Mouse (Mus musculus) C2C12 (cell line): Measurements from ENCODE around the gene Ltf. TPM values are rescaled to one million over a fixed set of nuclear protein-coding genes. Genes with fewer than 3 reads are reported as not detected.

Source experiments
- H3K27me3 ChIP-seq: one replicate; pipeline ENCODE4 v1.6.1; 2011; ENCODE audit not compliant: control insufficient read depth, insufficient read depth, insufficient read length
- H3K36me3 ChIP-seq: one replicate; pipeline ENCODE4 v1.6.1; 2011; ENCODE audit not compliant: control insufficient read depth, insufficient read depth
- H3K4me3 ChIP-seq: one replicate; pipeline ENCODE4 v1.5.1; 2011; ENCODE audit warnings: mild to moderate bottlenecking, control low read depth; ENCODE audit not compliant: poor library complexity, insufficient read depth, severe bottlenecking
- H3K79me2 ChIP-seq: one replicate; pipeline ENCODE4 v1.6.1; 2011; ENCODE audit not compliant: control insufficient read depth, insufficient read depth
- H3K79me3 ChIP-seq: one replicate; pipeline ENCODE4 v1.6.1; 2011; ENCODE audit warnings: low read depth, control low read depth
- H3ac ChIP-seq: one replicate; pipeline ENCODE3; 2011; ENCODE audit warnings: low read depth; ENCODE audit not compliant: control insufficient read depth, insufficient read length
- CEBPB ChIP-seq: IDR thresholded peaks from one replicate; pipeline ENCODE4 v1.6.1; 2011; ENCODE audit warnings: low read depth, mild to moderate bottlenecking, control low read depth, moderate library complexity
- CTCF ChIP-seq: IDR thresholded peaks from one replicate; pipeline ENCODE4 v1.5.1; 2011; ENCODE audit not compliant: control insufficient read depth, insufficient read depth, insufficient read length
- FOSL1 ChIP-seq: IDR thresholded peaks from one replicate; pipeline ENCODE4 v1.8.0; 2011; ENCODE audit warnings: mild to moderate bottlenecking, low read length; ENCODE audit not compliant: poor library complexity, insufficient read depth, severe bottlenecking
- MAX ChIP-seq: IDR thresholded peaks from one replicate; pipeline ENCODE4 v1.6.1; 2011; ENCODE audit warnings: mild to moderate bottlenecking, control low read depth
- MYOD1 ChIP-seq: IDR thresholded peaks from one replicate; pipeline ENCODE4 v1.6.1; 2011; ENCODE audit warnings: low read depth; ENCODE audit not compliant: control insufficient read depth, insufficient read length
- MYOG ChIP-seq: IDR thresholded peaks from one replicate; pipeline ENCODE4 v1.6.1; 2011; ENCODE audit not compliant: control insufficient read depth, insufficient read length; ENCODE audit errors: extremely low read depth
- USF1 ChIP-seq: IDR thresholded peaks from one replicate; pipeline ENCODE4 v1.6.1; 2011; ENCODE audit warnings: low read depth, mild to moderate bottlenecking, control low read depth, moderate library complexity
- polyA plus RNA-seq: library from polyadenylated mRNA; unstranded; fragments of >200 nt; fragmentation: generic; extraction: Trizol; gene quantifications from one replicate; pipeline ENCODE4 v1.2.1, GENCODE M21; 2012; ENCODE audit warnings: missing spikeins

Gene Ltf
- polyA plus RNA-seq, 1 experiment, result not detected

DNA sequence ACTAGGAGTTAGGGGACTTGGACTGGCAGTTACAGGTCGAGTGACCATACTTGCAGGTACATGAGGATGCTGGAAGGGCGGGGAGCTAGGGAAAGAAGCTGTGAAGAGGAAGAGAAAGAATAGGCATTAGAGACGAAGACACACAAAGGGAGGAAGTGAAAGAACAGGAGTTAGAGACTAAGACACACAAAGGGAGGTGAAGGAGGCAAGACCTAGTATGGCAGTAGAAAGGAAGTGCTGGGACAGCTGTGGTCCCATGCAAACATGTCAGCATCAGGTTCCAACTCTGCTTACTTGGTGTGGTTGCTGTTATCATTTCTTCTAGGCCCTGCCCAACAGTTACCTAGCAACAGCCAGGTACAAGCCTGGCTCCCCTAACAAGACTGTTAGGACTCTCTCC, 9.3 kb upstream of the Ltf start:
- TF ChIP-seq USF1 (no peak), MAX (no peak), MYOD1 (no peak), CEBPB (no peak), FOSL1 (no peak), CTCF (no peak), MYOG (no peak)
- H3K79me3 ChIP-seq, result no peaks in the 10 kb centered on the region
- H3ac ChIP-seq, result no peak overlapping the region
- no peak overlapping the region for H3K4me3 ChIP-seq
- no peaks in the 10 kb centered on the region for H3K36me3 ChIP-seq
- peaks cover 32% of the 10 kb centered on the region for H3K27me3 ChIP-seq
- no peaks in the 10 kb centered on the region for H3K79me2 ChIP-seq

DNA sequence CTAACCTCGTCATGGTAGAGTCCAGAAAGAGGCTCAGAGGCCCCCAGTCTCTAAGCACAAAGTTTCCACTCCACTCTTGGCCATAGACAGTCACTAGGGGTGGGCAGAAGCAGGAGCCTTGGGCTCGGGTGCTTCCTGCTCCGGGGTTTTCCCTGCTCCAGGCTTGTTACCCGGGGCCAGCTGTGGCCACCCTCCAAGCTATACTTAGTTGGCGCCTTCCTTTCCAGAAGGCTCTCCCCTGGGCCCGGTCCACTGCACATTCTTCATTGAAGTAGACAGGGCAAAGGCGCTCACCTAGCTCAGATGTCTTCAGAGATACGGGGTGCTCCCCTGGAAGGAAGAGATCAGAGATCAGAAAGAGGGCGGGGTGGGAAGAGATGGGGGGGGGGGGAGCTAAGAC, 7.5 kb upstream of the Ltf start:
- H3K79me3 ChIP-seq, result no peaks in the 10 kb centered on the region
- no peak overlapping the region for H3ac ChIP-seq
- H3K4me3 ChIP-seq, result no peak overlapping the region
- H3K27me3 ChIP-seq, result peaks cover 21% of the 10 kb centered on the region
- H3K79me2 ChIP-seq, result no peaks in the 10 kb centered on the region
- no peak for TF ChIP-seq MYOD1
- no peak for TF ChIP-seq MYOG
- no peak for TF ChIP-seq FOSL1
- TF ChIP-seq USF1, result no peak
- TF ChIP-seq CEBPB, result no peak
- TF ChIP-seq MAX, result no peak
- TF ChIP-seq CTCF, result no peak
- no peaks in the 10 kb centered on the region for H3K36me3 ChIP-seq

DNA sequence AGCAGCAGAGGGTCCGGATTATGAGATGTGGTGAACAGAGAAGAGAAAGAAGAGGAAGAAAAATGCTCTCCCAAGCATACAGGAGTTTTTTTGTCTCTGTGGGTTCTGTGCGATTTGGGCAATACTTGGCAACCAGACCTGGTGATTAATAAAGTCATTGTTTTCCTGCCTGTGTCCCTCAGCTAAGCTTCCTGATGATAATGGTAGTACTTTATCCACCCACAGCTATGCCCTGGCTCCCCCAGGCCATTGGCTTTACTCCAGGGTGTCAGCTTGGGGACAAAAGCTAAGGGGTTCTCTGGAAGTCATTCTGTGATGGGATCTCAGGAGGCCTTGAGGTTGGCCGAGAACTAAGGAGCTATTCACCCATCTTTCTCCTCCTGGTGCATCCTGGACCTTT, 7.0 kb upstream of the Ltf start:
- Histone ChIP-seq H3K36me3 (no peaks in the 10 kb centered on the region), H3K27me3 (peaks cover 16% of the 10 kb centered on the region), H3K79me3 (no peaks in the 10 kb centered on the region), H3K4me3 (no peak overlapping the region), H3ac (no peak overlapping the region), H3K79me2 (no peaks in the 10 kb centered on the region)
- TF ChIP-seq CTCF, result no peak
- no peak for TF ChIP-seq USF1
- no peak for TF ChIP-seq MYOD1
- TF ChIP-seq MYOG, result no peak
- no peak for TF ChIP-seq CEBPB
- TF ChIP-seq MAX, result no peak
- TF ChIP-seq FOSL1, result no peak

DNA sequence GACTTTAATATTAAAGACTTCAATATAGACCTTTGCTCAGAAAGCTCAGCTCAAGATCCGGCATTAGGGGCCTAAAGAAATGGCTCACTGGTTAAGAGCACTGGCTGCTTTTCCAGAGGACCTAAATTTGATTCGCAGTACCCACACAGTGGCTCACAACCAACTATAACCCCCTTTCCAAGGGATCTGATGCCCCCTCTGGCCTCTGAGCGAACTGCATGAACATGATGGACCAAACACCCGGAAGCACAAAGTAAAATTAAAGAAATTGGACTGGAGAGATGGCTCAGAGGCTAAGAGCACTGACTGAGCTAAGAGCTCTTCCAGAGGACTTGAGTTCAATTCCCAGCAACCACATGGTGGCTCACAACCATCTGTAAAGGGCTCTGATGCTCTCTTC, 3.4 kb upstream of the Ltf start:
- no peaks in the 10 kb centered on the region for H3K36me3 ChIP-seq
- H3ac ChIP-seq, result no peak overlapping the region
- TF ChIP-seq MYOG, result no peak
- no peak for TF ChIP-seq FOSL1
- TF ChIP-seq CEBPB, result no peak
- no peak for TF ChIP-seq USF1
- no peak for TF ChIP-seq MYOD1
- no peak for TF ChIP-seq CTCF
- no peak for TF ChIP-seq MAX
- no peak overlapping the region for H3K4me3 ChIP-seq
- H3K79me2 ChIP-seq, result no peaks in the 10 kb centered on the region
- H3K79me3 ChIP-seq, result no peaks in the 10 kb centered on the region
- H3K27me3 ChIP-seq, result peaks cover 11% of the 10 kb centered on the region

DNA sequence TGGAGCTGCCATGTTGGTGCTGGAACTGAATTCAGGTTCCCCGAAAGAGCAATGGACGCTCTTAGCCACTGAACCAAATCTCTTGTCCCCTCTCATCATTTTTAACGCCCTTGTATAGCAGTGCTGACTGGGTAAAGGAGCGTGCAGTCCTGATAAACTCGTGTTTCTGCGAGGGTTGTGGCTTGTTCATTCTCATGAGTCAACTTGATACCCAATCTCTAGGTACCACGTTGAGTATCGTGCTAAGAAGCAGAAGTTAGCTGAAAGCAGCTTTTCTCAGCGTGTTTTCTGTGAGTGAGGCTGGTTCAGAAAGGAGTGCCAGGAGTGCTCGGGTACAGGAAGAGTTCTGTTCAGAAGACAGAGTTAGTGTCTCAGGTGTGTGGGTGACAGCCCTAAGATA, 7.7 kb downstream of the Ltf start:
- no peak overlapping the region for H3K4me3 ChIP-seq
- no peaks in the 10 kb centered on the region for H3K79me3 ChIP-seq
- TF ChIP-seq CEBPB, result no peak
- TF ChIP-seq MAX, result no peak
- no peak for TF ChIP-seq MYOD1
- TF ChIP-seq MYOG, result no peak
- no peak for TF ChIP-seq USF1
- no peak for TF ChIP-seq CTCF
- TF ChIP-seq FOSL1, result no peak
- peaks cover 56% of the 10 kb centered on the region for H3K27me3 ChIP-seq
- H3K36me3 ChIP-seq, result no peaks in the 10 kb centered on the region
- H3K79me2 ChIP-seq, result no peaks in the 10 kb centered on the region
- no peak overlapping the region for H3ac ChIP-seq

DNA sequence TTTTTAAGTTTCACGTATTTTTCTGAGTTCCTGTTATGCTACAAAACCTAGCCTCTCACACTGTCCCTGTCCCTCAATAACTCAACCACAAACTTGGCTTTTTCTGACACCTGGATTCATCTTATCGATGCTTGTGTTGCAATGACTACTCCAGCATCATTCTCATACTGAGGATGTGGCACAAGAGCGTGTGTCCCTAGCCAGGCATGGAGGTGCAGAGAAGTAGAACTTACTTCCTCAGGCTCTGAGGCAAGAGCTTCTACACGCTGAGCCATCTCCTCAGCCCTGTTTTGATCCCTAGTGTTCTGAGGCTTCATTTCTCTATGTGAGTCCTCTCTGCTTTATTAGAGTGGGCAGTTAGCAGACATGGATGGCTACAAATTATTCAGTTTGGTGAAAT, 14.6 kb downstream of the Ltf start:
- Histone ChIP-seq H3ac (no peak overlapping the region), H3K79me3 (no peaks in the 10 kb centered on the region), H3K4me3 (no peak overlapping the region), H3K27me3 (peaks cover 12% of the 10 kb centered on the region), H3K79me2 (no peaks in the 10 kb centered on the region), H3K36me3 (no peaks in the 10 kb centered on the region)
- no peak for TF ChIP-seq MAX
- TF ChIP-seq CEBPB, result no peak
- TF ChIP-seq MYOG, result no peak
- TF ChIP-seq MYOD1, result no peak
- TF ChIP-seq CTCF, result no peak
- no peak for TF ChIP-seq USF1
- TF ChIP-seq FOSL1, result no peak
